Mouse (Mus musculus) gastrocnemius, adult 18-20 months (tissue): ENCODE measurements around the gene Ankrd60. TPM values are rescaled to one million over a fixed set of nuclear protein-coding genes. Genes with fewer than 3 reads are reported as not detected.
A peak's percentile ranks its signal among the peaks of the same experiment; 100 is the strongest.

Experiments used
- DNase-seq: peaks from one replicate; pipeline ENCODE4 v3.0.0; 2021; ENCODE audit warnings: low spot score
- long read RNA-seq, 2 experiments: library from polyadenylated mRNA; stranded (forward); transcript quantifications; one replicate each; pipeline ENCODE4 v2.0.0; 2021
- total RNA-seq, 2 experiments: library from RNA; stranded (reverse); gene quantifications; 2 replicates each; pipeline ENCODE4 v1.2.3; 2021

Gene Ankrd60
- total RNA-seq, result not detected
- long read RNA-seq, experiment 1, result 0 reads
- long read RNA-seq, experiment 2, result 0 reads

GRCm38 (mm10) chr2:173577669-173578557, at the start of gene Ankrd60:
TSS of gene Ankrd60 (minus strand) at chr2:173578365.
- no peak for DNase-seq

- no peak for DNase-seq
Observed at GRCm38 (mm10) chr2:173625786-173626185, 47.6 kb upstream of the Ankrd60 start.

DNA sequence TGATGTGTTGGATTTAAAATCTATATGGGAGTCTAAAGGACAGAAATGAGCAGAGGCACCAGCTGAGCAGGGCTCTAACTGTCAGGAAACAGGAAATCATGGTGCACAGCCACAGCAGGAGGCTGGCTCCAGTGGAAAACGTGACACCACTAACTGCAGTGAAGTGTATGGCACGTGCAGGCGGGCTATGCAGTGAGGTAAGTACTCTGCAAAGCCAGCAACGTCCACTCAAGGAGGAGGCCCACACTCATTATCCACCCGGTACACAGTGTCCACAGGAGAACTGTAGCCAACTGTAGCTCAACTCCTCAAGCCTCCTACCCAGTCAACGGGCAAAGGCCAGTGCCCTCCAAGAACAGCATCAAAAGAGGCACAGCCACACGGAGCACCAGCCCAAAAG, 46.5 kb upstream of the Ankrd60 start:
- no peak for DNase-seq

GRCm38 (mm10) chr2:173622173-173622601, 44.0 kb upstream of the Ankrd60 start:
- peak; percentile 73 for DNase-seq

DNA sequence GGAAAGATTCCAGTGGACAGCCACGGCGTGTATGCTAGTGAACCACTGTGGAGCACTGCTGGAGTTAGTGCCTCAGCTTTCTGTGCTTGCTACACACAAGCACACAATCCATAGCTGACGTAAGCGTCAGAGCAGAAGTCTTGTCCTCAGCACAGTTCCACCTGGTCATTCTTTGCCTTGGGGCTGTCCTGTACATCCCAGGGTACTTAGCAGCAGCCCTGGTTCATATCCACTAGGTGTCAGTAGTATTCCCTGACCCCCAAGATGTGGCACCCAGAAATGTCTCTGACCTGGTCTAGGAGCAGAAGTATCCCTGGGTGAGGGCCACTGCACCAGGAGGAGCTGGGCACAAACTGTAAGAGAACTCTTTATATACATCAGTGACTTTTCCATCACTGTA, 42.5 kb upstream of the Ankrd60 start:
- no peak for DNase-seq

DNA sequence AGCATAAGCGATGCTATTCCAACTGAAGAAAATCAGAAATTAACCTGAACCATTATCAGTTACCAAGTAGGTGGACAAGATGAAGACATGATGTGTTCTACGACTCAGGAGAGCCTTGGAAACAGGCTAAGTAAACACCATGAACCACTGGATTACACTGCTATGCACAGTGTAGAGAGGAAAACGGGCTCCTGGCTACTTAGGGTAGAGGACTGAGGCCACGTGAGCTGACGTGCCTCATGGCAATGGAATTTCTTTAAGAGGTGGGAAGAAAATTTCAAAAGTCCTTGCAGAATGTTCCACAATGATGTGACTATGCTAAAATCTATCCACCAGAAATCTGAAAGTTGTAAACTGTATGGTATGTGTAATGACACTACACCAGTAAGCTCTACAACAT, 41.0 kb upstream of the Ankrd60 start:
- no peak for DNase-seq

DNA sequence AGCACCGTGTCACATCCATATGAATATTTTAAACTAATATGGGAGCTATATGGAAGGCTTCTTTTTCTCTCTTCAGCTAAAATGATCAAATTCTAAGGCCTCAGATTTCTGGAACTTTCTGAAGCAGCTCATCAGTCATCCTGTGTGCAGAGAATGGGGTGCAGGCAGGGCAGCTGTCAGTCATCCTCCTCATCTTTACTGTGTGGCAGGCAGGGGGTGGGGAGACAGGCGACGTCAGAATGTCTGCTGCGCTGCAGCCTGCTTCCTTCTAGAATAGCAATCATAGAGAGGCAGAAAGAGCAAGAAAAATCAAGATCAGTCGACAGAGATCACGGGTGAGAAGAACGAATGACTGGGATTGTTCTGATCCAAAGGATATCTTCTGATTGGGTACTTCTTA, 38.0 kb upstream of the Ankrd60 start:
- no peak for DNase-seq

- no peak for DNase-seq
Observed at GRCm38 (mm10) chr2:173615378-173616081, 37.4 kb upstream of the Ankrd60 start.

DNA sequence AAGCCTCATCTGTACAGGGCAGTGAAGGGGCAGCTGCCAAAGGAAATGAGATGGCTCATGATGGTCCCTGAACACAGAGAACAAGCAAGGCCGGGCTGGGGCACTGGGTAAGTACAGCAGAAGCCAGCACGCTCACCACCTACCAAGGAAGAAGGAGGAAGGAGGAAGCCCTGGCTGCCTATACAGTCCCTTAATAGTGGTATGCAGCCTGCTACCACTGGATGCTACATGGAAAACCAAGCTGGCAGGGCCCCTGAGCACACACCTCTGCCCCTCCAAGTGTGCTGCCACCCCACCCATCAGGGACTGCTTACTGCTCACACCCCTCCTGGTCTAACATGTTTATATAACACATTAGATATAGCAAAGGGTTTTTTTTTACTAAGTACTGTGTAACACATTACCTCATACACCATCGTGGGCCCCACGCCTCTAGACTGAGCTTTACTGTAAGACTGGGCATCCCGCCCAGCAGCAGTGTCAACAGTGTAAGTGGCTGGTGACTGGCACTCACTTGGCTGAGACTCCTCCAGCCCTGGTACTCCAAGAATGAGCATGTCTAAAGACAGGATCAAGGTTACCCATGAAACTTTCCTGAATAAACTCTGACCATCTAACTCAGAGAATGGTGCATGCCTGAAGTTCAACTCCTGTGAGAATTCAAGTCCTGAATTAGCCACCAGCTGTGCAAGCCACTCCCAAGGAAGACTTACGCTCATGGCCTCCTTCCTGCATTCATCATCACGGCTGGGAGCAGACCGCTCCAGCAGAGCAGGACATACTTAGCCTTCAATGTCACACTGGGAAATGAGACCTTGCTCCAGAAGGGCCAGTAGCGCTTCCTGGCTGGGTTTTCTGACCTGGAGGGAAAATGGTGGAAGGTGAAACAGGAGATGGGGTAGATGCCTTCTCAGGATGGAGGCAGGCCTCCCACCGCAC, 30.1 kb upstream of the Ankrd60 start:
- peak; percentile 57 for DNase-seq

DNA sequence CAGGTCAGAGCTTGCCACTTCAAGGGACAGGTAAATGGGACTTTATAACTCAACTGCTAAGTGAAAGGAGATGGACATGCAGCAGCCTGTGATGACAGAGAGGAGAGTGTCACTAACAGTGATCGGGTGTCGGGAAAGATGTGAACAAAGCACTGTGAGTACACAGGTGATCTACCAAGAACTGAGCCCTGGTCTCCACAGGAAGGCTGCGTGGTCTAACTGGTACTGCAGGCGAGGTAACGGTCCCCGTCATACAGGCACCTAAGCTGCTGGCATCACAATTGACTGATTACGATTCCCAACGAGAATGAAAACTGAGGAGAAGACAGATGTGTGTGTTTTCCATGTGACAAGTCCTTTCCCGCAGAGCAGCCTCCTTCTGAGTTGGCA, 28.2 kb upstream of the Ankrd60 start:
- DNase-seq, result no peak

DNA sequence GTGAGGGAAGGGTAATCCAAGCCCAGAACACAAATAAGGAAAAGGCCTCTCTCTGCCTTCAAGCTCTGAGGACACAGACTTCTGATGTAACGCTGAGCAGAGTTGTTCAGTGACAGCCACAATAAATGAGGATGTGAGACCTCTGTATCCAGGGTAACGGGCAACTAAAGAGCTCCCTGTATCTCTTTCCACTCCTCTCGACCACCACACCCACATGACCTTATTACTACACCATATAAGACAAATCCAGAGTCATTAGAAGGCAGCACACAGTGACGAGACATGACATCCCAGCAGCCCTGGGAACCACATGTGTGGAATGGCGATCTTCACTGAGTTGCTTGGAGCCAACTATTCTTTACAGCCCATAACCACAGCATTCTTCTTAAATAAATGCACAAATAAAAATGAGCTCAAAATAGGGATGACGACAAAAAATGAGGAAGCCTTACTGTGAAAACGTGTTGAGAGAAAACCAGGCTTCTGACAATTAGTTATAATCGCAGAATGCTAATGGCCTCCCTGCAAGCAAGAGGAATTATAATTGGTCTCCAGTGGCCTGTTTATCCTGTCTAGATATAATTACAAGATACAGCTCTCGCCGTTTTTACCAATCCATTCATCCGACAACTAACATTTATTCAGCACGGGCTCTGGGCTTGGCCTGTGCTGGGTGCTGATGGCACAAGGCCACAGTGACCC, 27.7 kb upstream of the Ankrd60 start:
- no peak for DNase-seq

DNA sequence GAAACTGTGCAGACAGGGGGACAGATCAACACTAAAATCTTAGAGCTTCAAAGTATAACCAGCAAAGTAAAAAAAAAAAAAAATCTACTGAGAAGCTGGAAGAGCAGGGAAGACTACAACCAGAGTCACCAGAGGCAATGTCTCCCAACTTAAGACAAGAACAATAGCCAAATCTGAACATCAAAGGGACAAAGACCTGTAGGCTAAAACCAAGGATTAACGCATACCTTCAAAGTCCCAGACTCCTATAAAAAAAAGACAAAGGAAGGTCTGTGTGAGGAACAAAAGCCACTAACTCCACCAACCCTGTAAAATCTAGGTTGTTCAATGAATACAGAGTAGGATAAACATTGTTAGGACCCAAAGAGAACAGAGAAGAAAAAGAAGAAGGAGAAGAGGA, 23.7 kb upstream of the Ankrd60 start:
- DNase-seq, result no peak

DNA sequence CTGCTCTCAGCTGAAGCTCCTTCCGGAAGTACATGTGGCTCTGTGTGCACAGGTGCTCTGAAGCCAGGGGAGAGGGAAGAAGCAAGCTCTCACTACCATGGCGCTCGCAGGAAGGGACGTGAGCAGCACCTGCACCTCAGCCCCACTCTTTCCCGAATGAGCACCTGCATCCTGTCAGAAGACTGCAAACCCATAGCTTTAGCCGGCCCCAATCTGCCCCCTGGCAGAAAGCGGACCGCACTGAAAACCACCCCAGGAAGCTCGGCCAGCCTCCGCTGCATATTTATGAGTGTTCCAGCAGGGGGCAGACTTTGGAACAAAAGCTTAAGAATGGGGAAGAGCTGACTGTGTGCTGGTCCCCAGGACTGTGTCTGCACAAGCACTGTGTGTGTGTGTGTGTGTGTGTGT, 17.2 kb upstream of the Ankrd60 start:
- no peak for DNase-seq

DNA sequence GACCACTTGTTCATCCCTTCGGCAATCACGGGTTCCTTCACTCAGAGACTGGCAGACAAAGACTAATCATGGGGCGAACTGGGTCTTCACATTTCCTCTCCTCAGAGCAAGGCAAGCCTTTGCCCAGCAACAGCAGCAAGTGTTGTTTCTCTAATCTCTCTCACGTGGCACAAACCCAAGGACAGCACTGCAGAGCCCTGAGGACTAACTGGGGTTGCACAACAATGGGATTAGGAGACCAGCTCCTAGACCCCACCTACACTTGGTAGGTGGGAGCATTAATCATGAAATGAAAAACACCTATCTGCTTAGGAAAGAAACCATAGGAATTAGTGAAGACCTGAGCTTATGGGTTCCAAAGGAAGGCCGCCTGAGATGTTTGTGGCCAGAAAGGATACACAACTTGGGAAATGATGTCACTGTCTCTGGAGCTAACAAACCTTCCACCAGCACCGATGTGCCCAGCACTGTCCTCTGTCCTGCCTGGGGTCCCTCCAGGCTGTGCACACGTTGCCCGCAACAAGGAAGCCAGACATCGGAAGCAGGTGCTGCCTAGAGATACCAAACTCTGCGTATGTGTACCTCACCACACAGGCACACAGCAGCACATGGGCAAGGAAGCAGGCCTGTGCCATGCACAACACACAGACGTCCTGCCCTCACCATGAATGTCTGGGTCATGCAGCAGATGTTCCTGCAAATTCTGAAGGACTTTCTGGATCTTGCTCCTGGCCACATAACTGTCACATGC, 16.3 kb upstream of the Ankrd60 start:
- DNase-seq, result no peak

GRCm38 (mm10) chr2:173593841-173594240, 15.7 kb upstream of the Ankrd60 start:
- no peak for DNase-seq

GRCm38 (mm10) chr2:173592781-173593180, 14.6 kb upstream of the Ankrd60 start:
- DNase-seq, result no peak

DNA sequence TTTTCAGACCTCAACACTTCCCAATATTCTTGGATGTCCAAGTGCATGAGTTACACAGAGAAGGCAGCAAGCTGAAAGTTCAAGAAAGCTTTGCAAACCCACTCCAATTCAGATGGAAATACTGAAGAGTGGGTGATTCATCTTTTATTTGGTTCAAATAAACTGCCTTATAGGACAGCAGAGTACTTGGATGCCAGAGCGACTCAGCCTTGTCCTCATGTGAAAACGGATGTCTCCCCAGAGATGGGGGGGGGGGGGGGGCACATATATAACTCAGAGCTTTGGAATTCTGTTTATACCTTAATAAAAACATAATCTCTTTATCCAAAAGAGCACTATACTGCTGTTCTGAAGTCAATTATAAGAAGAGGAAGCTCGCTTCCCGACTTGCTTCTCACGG, 9.2 kb upstream of the Ankrd60 start:
- DNase-seq, result no peak

- DNase-seq, result peak; percentile 67
Observed at GRCm38 (mm10) chr2:173586118-173586968, 8.2 kb upstream of the Ankrd60 start.
